Mouse (Mus musculus): Measurements from ENCODE around the gene Slc52a3.
"Not testable (repeated sequence)": the region's sequence is repeated elsewhere in the genome, so short reads cannot be mapped to it uniquely, and the experiment has no call there.

Slc52a3 gene

GRCm38 (mm10) chr2:151973595-151974562, 22.4 kb upstream of the Slc52a3 start:
- DNase-seq: peak; percentile 90 to 94

GRCm38 (mm10) chr2:151975295-151975694, 21.0 kb upstream of the Slc52a3 start:
- DNase-seq: no peak

- DNase-seq: no peak
Observed at GRCm38 (mm10) chr2:151976067-151976466, 20.2 kb upstream of the Slc52a3 start.

- peak; percentile 38 to 56 for DNase-seq
Observed at GRCm38 (mm10) chr2:151977689-151978440, 18.4 kb upstream of the Slc52a3 start.

- DNase-seq: no peak
Observed at GRCm38 (mm10) chr2:151978494-151978893, 17.8 kb upstream of the Slc52a3 start.

- peak; percentile 94 to 97 for DNase-seq
Observed at GRCm38 (mm10) chr2:151979470-151980354, 16.6 kb upstream of the Slc52a3 start, which contains the start of gene Fam110a. Gene Fam110a (minus strand): TSS chr2:151980219.

- DNase-seq: no peak
Observed at GRCm38 (mm10) chr2:151980355-151980693, 16.0 kb upstream of the Slc52a3 start.

- no peak for DNase-seq
Observed at GRCm38 (mm10) chr2:151981268-151981667, 15.0 kb upstream of the Slc52a3 start.

- DNase-seq: no peak
Observed at GRCm38 (mm10) chr2:151982476-151982875, 13.8 kb upstream of the Slc52a3 start.

GRCm38 (mm10) chr2:151984019-151984418, 12.3 kb upstream of the Slc52a3 start:
- no peak for DNase-seq

GRCm38 (mm10) chr2:151985426-151986172, 10.7 kb upstream of the Slc52a3 start:
- no peak for DNase-seq

- no peak for DNase-seq
Observed at GRCm38 (mm10) chr2:151986958-151987357, 9.4 kb upstream of the Slc52a3 start.

- no peak for DNase-seq
Observed at GRCm38 (mm10) chr2:151988978-151989377, 7.3 kb upstream of the Slc52a3 start.

GRCm38 (mm10) chr2:151990985-151991394, 5.3 kb upstream of the Slc52a3 start:
- no peak for DNase-seq

- no peak for DNase-seq
Observed at GRCm38 (mm10) chr2:151991446-151991845, 4.9 kb upstream of the Slc52a3 start.

GRCm38 (mm10) chr2:151994350-151995122, 1.8 kb upstream of the Slc52a3 start:
- peak; percentile 74 to 83 for DNase-seq

- not testable (repeated sequence) for DNase-seq
Observed at GRCm38 (mm10) chr2:151997190-151997575, 872 bp downstream of the Slc52a3 start.

- DNase-seq: no peak
Observed at GRCm38 (mm10) chr2:151997776-151998504, 1.6 kb downstream of the Slc52a3 start.

GRCm38 (mm10) chr2:151998505-151998899, 2.2 kb downstream of the Slc52a3 start:
- peak; percentile 41 to 61 for DNase-seq

GRCm38 (mm10) chr2:151998932-151999331, 2.6 kb downstream of the Slc52a3 start:
- DNase-seq: no peak

Data from lung, adult 18-20 months (tissue).